Mouse (Mus musculus): ENCODE results near the gene Olfr572. TPM values are rescaled to one million over a fixed set of nuclear protein-coding genes. Genes with fewer than 3 reads are reported as not detected.

The Olfr572 gene
- polyA plus RNA-seq, 1 experiment from 2014 or later = not detected

DNA sequence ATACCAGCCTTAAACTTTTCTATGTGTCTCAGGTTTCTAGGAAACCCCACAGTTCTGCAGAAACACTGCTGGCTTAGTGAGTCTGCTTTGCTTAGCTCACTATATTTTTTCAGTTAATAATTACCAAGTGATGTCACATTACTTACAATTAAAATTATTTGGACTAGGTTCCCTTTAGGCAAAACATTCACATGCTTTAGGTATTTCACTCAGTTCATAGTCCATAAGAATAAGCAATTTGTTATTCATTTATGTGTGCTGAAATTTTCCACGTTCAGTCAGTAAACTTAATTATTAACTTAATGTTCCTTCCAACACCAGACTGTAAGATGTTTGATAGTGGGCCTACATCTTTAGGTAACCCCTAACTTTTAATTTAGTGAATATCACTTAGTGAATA, 26.5 kb downstream of the Olfr572 start:
- no peak for ATAC-seq (ENCODE audit: insufficient number of reproducible peaks, low FRiP score)
- no peak overlapping the region for H3K9ac ChIP-seq
- no peak overlapping the region for H3K4me2 ChIP-seq
- H3K36me3 ChIP-seq = no peaks in the 10 kb centered on the region
- no peaks in the 10 kb centered on the region for H3K4me1 ChIP-seq (replicated peaks)
- no peaks in the 10 kb centered on the region for H3K27me3 ChIP-seq (replicated peaks)
- no peak overlapping the region for H3K4me3 ChIP-seq
- H3K27ac ChIP-seq (ENCODE audit: poor library complexity, severe bottlenecking) = no peak overlapping the region
- H3K9me3 ChIP-seq (replicated peaks) = no peaks in the 10 kb centered on the region
- whole genome bisulfite sequencing = 67% methylated on average over 1 of the region's 1 CpGs

GRCm38 (mm10) chr7:102958137-102958536, 33.9 kb downstream of the Olfr572 start:
- no peak overlapping the region for H3K4me3 ChIP-seq
- ATAC-seq (ENCODE audit: insufficient number of reproducible peaks, low FRiP score) = no peak
- no peaks in the 10 kb centered on the region for H3K27me3 ChIP-seq (replicated peaks)
- no peaks in the 10 kb centered on the region for H3K36me3 ChIP-seq
- no peak overlapping the region for H3K9ac ChIP-seq
- 45% methylated on average over 3 of the region's 3 CpGs for WGBS
- no peaks in the 10 kb centered on the region for H3K9me3 ChIP-seq (replicated peaks)
- no peak overlapping the region for H3K27ac ChIP-seq (ENCODE audit: poor library complexity, severe bottlenecking)
- H3K4me2 ChIP-seq = no peak overlapping the region
- 0 out of 2 replicates have a peak, but pooled peaks cover 3% of the 10 kb centered on the region for H3K4me1 ChIP-seq (replicated peaks)

- no peak within 1 kb of the TSS for H3K9ac ChIP-seq
- no peak within 1 kb of the TSS for H3K27ac ChIP-seq (ENCODE audit: poor library complexity, severe bottlenecking)
- no peak within 1 kb of the TSS for H3K4me3 ChIP-seq
- ATAC-seq (ENCODE audit: insufficient number of reproducible peaks, low FRiP score) = peak; percentile 93
- 0 out of 2 replicates have a peak, but pooled peaks cover 3% of the 10 kb centered on the region for H3K4me1 ChIP-seq (replicated peaks)
- no peaks in the 10 kb centered on the region for H3K36me3 ChIP-seq
- H3K27me3 ChIP-seq (replicated peaks) = no peaks in the 10 kb centered on the region
- 24% methylated on average over 1 of the region's 1 CpGs for WGBS
- H3K9me3 ChIP-seq (replicated peaks) = no peaks in the 10 kb centered on the region
- H3K4me2 ChIP-seq = no peak within 1 kb of the TSS
These were observed 34.4 kb downstream of the Olfr572 start, which contains the start of gene Olfr575 for GRCm38 (mm10) chr7:102958593-102958992. Olfr575 (minus strand) TSS chr7:102958775.

GRCm38 (mm10) chr7:102962360-102962759, 38.2 kb downstream of the Olfr572 start, which contains the start of gene Olfr576:
Olfr576 (plus strand) TSS chr7:102962660.
- no peaks in the 10 kb centered on the region for H3K9me3 ChIP-seq (replicated peaks)
- no peak for ATAC-seq (ENCODE audit: insufficient number of reproducible peaks, low FRiP score)
- H3K9ac ChIP-seq = no peak within 1 kb of the TSS
- no peaks in the 10 kb centered on the region for H3K36me3 ChIP-seq
- H3K27me3 ChIP-seq (replicated peaks) = no peaks in the 10 kb centered on the region
- H3K27ac ChIP-seq (ENCODE audit: poor library complexity, severe bottlenecking) = no peak within 1 kb of the TSS
- 4% methylated on average over 2 of the region's 2 CpGs for WGBS
- H3K4me1 ChIP-seq (replicated peaks) = 0 out of 2 replicates have a peak, but pooled peaks cover 6% of the 10 kb centered on the region
- no peak within 1 kb of the TSS for H3K4me3 ChIP-seq
- H3K4me2 ChIP-seq = no peak within 1 kb of the TSS

DNA sequence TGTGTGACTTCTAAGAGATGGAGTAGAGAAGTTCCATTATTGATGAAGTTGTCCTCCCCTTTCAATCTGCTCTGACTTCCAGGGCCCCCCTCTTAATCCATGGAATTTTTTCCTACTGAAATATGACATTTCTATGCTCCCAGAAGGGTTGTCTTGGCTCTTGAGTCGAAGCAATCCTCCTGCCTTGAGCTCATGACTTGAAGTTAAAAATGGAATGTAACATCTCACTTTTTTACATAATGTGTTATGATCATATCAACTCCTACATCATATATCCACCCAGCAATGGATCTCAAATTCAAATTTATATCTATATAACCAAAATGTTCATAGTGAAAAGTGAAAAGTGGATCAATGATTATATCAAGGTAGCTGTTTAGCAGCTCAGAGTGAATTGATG, 50.2 kb downstream of the Olfr572 start:
- H3K4me3 ChIP-seq = no peak overlapping the region
- H3K9me3 ChIP-seq (replicated peaks) = no peaks in the 10 kb centered on the region
- H3K4me1 ChIP-seq (replicated peaks) = no peaks in the 10 kb centered on the region
- no peak overlapping the region for H3K4me2 ChIP-seq
- no peaks in the 10 kb centered on the region for H3K36me3 ChIP-seq
- no peak for ATAC-seq (ENCODE audit: insufficient number of reproducible peaks, low FRiP score)
- H3K9ac ChIP-seq = no peak overlapping the region
- no peaks in the 10 kb centered on the region for H3K27me3 ChIP-seq (replicated peaks)
- H3K27ac ChIP-seq (ENCODE audit: poor library complexity, severe bottlenecking) = no peak overlapping the region
- WGBS = 53% methylated on average over 1 of the region's 1 CpGs

DNA sequence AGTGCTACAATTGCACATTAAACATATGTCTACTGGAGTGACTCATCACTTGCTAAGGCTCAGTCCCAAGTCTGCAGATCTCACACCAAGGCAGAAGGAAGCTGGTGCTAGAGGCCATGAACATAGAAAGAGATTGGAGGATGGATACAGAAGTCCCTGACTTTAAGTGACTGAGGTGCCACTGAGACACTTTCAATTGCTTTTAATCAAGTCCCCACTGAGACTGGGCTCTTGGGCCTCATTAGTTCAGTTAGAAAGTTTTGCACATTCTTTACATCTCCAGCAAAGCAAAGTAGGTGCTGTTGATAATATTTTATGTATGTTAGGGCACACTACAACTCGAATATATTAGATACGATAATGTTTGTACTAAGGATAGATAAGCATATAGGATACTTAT, 51.6 kb downstream of the Olfr572 start, which contains the start of gene Olfr577:
Gene Olfr577, minus strand, starts transcription at position 101 of the 400 bp plus-strand sequence.
- no peak within 1 kb of the TSS for H3K9ac ChIP-seq
- no peaks in the 10 kb centered on the region for H3K36me3 ChIP-seq
- no peaks in the 10 kb centered on the region for H3K4me1 ChIP-seq (replicated peaks)
- no peaks in the 10 kb centered on the region for H3K27me3 ChIP-seq (replicated peaks)
- H3K27ac ChIP-seq (ENCODE audit: poor library complexity, severe bottlenecking) = no peak within 1 kb of the TSS
- H3K4me2 ChIP-seq = no peak within 1 kb of the TSS
- 75% methylated on average over 2 of the region's 2 CpGs for WGBS
- no peaks in the 10 kb centered on the region for H3K9me3 ChIP-seq (replicated peaks)
- H3K4me3 ChIP-seq = no peak within 1 kb of the TSS
- no peak for ATAC-seq (ENCODE audit: insufficient number of reproducible peaks, low FRiP score)

Other genes with a start within 250 kb of the Olfr572 start
- 14.1 and 14.7 TPM in 2 replicates for gene Trim68, start 237.1 kb upstream of the Olfr572 start, polyA plus RNA-seq (2016; fragmentation: Nextera tagmentation; extraction: Ambion mirVana)
- not detected in 2 replicates for gene Olfr557, start 228.5 kb upstream of the Olfr572 start, polyA plus RNA-seq (2016; fragmentation: Nextera tagmentation; extraction: Ambion mirVana)
- not detected in 2 replicates for gene Olfr558, start 222.2 kb upstream of the Olfr572 start, polyA plus RNA-seq (2016; fragmentation: Nextera tagmentation; extraction: Ambion mirVana)
- gene Olfr33, start 205.3 kb upstream of the Olfr572 start, polyA plus RNA-seq (2016; fragmentation: Nextera tagmentation; extraction: Ambion mirVana) = not detected in 2 replicates
- gene Olfr559, start 196.9 kb upstream of the Olfr572 start, polyA plus RNA-seq (2016; fragmentation: Nextera tagmentation; extraction: Ambion mirVana) = not detected in 2 replicates
- gene Olfr560, start 165.0 kb upstream of the Olfr572 start, polyA plus RNA-seq (2016; fragmentation: Nextera tagmentation; extraction: Ambion mirVana) = not detected in 2 replicates
- gene Olfr78, start 164.9 kb upstream of the Olfr572 start, polyA plus RNA-seq (2016; fragmentation: Nextera tagmentation; extraction: Ambion mirVana) = not detected in 2 replicates
- gene Olfr561, start 153.2 kb upstream of the Olfr572 start, polyA plus RNA-seq (2016; fragmentation: Nextera tagmentation; extraction: Ambion mirVana) = not detected in 2 replicates
- not detected in 2 replicates for gene Olfr564, start 120.9 kb upstream of the Olfr572 start, polyA plus RNA-seq (2016; fragmentation: Nextera tagmentation; extraction: Ambion mirVana)
- gene Olfr566, start 65.6 kb upstream of the Olfr572 start, polyA plus RNA-seq (2016; fragmentation: Nextera tagmentation; extraction: Ambion mirVana) = not detected in 2 replicates
- not detected in 2 replicates for gene Olfr568, start 47.3 kb upstream of the Olfr572 start, polyA plus RNA-seq (2016; fragmentation: Nextera tagmentation; extraction: Ambion mirVana)
- not detected in 2 replicates for gene Olfr569, start 33.5 kb upstream of the Olfr572 start, polyA plus RNA-seq (2016; fragmentation: Nextera tagmentation; extraction: Ambion mirVana)
- gene Olfr570, start 29.8 kb upstream of the Olfr572 start, polyA plus RNA-seq (2016; fragmentation: Nextera tagmentation; extraction: Ambion mirVana) = not detected in 2 replicates
- not detected in 2 replicates for gene Olfr571, start 6.9 kb upstream of the Olfr572 start, polyA plus RNA-seq (2016; fragmentation: Nextera tagmentation; extraction: Ambion mirVana)
- gene Olfr573-ps1, start 18.2 kb downstream of the Olfr572 start, polyA plus RNA-seq (2016; fragmentation: Nextera tagmentation; extraction: Ambion mirVana) = not detected in 2 replicates
- not detected in 2 replicates for gene Olfr574, start 24.1 kb downstream of the Olfr572 start, polyA plus RNA-seq (2016; fragmentation: Nextera tagmentation; extraction: Ambion mirVana)
- not detected in 2 replicates for gene Olfr575, start 34.4 kb downstream of the Olfr572 start, polyA plus RNA-seq (2016; fragmentation: Nextera tagmentation; extraction: Ambion mirVana)
- gene Olfr576, start 38.3 kb downstream of the Olfr572 start, polyA plus RNA-seq (2016; fragmentation: Nextera tagmentation; extraction: Ambion mirVana) = not detected in 2 replicates
- gene Olfr577, start 51.5 kb downstream of the Olfr572 start, polyA plus RNA-seq (2016; fragmentation: Nextera tagmentation; extraction: Ambion mirVana) = not detected in 2 replicates
- not detected in 2 replicates for gene Olfr578, start 64.9 kb downstream of the Olfr572 start, polyA plus RNA-seq (2016; fragmentation: Nextera tagmentation; extraction: Ambion mirVana)
- gene Olfr582, start 113.6 kb downstream of the Olfr572 start, polyA plus RNA-seq (2016; fragmentation: Nextera tagmentation; extraction: Ambion mirVana) = not detected in 2 replicates
- gene Olfr583, start 126.9 kb downstream of the Olfr572 start, polyA plus RNA-seq (2016; fragmentation: Nextera tagmentation; extraction: Ambion mirVana) = not detected in 2 replicates
- not detected in 2 replicates for gene Olfr584, start 157.5 kb downstream of the Olfr572 start, polyA plus RNA-seq (2016; fragmentation: Nextera tagmentation; extraction: Ambion mirVana)
- gene Olfr585, start 173.3 kb downstream of the Olfr572 start, polyA plus RNA-seq (2016; fragmentation: Nextera tagmentation; extraction: Ambion mirVana) = not detected in 2 replicates
- not detected in 2 replicates for gene Olfr586, start 201.2 kb downstream of the Olfr572 start, polyA plus RNA-seq (2016; fragmentation: Nextera tagmentation; extraction: Ambion mirVana)
- not detected in 2 replicates for gene Olfr588-ps1, start 216.5 kb downstream of the Olfr572 start, polyA plus RNA-seq (2016; fragmentation: Nextera tagmentation; extraction: Ambion mirVana)
- gene Olfr589, start 231.9 kb downstream of the Olfr572 start, polyA plus RNA-seq (2016; fragmentation: Nextera tagmentation; extraction: Ambion mirVana) = not detected in 2 replicates

Data from heart, embryonic 12.5 days (tissue).